Mouse (Mus musculus) forebrain, embryonic 12.5 days (tissue): ENCODE data around the gene Gm45021. TPM values are rescaled to one million over a fixed set of nuclear protein-coding genes. Genes with fewer than 3 reads are reported as not detected.
A peak's percentile ranks its signal among the peaks of the same experiment; 100 is the strongest.

Experiments used
- ATAC-seq: fragments of 200-750 bp; cut with Nextera tagmentation; 2 replicates; pipeline ENCODE4 v1.8.0; 2017; ENCODE audit warnings: moderate TSS enrichment; ENCODE audit not compliant: low FRiP score
- H3K27ac ChIP-seq: fragments of 300-500 bp; sonication (generic); 2 replicates; pipeline ENCODE4 v1.5.1; 2016; ENCODE audit warnings: mild to moderate bottlenecking
- H3K27me3 ChIP-seq: fragments of 300-500 bp; sonication (generic); 2 replicates; pipeline ENCODE4 v1.6.1; 2016; ENCODE audit warnings: mild to moderate bottlenecking
- H3K36me3 ChIP-seq: fragments of 300-500 bp; sonication (generic); replicated peaks from 2 replicates; pipeline ENCODE4 v1.6.1; 2016; ENCODE audit warnings: mild to moderate bottlenecking
- H3K4me1 ChIP-seq: fragments of 300-500 bp; sonication (generic); 2 replicates; pipeline ENCODE4 v1.6.1; 2016
- H3K4me2 ChIP-seq: fragments of 300-500 bp; sonication (generic); 2 replicates; pipeline ENCODE4 v1.6.1; 2016; ENCODE audit warnings: mild to moderate bottlenecking, moderate library complexity
- H3K4me3 ChIP-seq: fragments of 300-500 bp; sonication (generic); replicated peaks from 2 replicates; pipeline ENCODE4 v1.5.1; 2016; ENCODE audit warnings: mild to moderate bottlenecking
- H3K9ac ChIP-seq: fragments of 300-500 bp; sonication (generic); 2 replicates; pipeline ENCODE4 v1.6.1; 2016; ENCODE audit warnings: mild to moderate bottlenecking
- H3K9me3 ChIP-seq: fragments of 300-500 bp; sonication (generic); 2 replicates; pipeline ENCODE4 v1.6.1; 2016
- WGBS: fragments of 180-500 bp; shearing (Covaris S2); methylation state at CpG from one replicate; pipeline ENCODE4 v1.1.7; 2016; 5-methylcytosine and 5-hydroxymethylcytosine counted together
- polyA plus RNA-seq: library from polyadenylated mRNA; unstranded; fragments of >200 nt; fragmentation: Nextera tagmentation; extraction: Ambion mirVana; gene quantifications from 2 replicates; pipeline ENCODE4 v1.2.1, GENCODE M21; 2016

Gene Gm45021
- not detected in 2 replicates for polyA plus RNA-seq

DNA sequence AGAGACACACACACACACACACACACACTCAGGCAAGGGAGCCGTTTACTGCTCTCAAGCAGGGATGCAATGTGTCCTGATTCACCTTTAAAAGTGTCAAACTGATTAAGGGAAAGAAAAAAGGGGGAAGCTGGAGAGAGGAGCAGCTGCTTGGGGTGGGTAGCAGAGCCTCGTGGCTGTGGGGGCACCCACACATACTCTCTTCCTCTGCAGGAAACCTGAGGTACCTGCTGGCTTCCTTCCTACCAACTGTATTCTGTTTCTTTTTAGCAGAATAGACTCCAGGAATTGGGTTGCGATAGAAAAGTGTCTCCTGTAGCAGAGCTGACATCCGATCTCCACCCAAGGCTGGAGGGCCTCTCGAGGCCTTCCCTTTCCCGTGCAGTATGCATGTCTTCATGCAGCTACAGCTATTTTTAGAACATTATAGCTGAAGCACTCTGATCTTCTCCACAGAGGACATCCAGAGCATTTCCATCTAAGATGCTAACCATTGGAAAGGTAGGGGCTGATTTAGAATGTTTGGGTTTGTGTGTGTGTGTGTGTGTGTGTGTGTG, at the start of gene Gm45021:
Gm45021 (plus strand) TSS at position 417 of the 557 bp plus-strand sequence.
- 78% methylated on average over 6 of the region's 6 CpGs for WGBS
- no peaks in the 10 kb centered on the region for H3K27me3 ChIP-seq
- peaks cover 7% of the 10 kb centered on the region for H3K4me1 ChIP-seq
- H3K36me3 ChIP-seq: no peaks in the 10 kb centered on the region
- H3K9me3 ChIP-seq: no peaks in the 10 kb centered on the region
- no peak within 1 kb of the TSS for H3K4me2 ChIP-seq
- H3K27ac ChIP-seq: no peak within 1 kb of the TSS
- H3K4me3 ChIP-seq: no peak within 1 kb of the TSS
- H3K9ac ChIP-seq: no peak within 1 kb of the TSS
- no peak for ATAC-seq

DNA sequence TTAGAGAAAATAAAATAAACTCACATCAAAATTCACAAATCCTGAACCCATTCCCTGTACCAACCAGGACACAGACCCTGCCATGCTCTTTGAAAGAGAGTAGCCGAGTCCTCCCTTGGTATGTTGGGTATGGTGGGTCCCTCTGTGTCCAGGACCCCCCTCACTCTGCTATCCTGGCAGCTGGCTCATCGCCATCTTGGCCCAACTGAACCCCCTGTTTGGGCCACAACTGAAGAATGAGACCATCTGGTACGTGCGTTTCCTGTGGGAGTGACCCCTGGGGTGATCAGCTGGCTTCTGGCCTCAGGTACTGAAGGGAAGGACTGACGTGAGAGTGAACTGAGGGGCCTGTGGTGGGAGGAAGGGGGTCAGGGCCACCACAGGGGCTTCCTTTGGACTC, 49.5 kb upstream of the Gm45021 start:
- WGBS: 76% methylated on average over 5 of the region's 5 CpGs
- H3K4me2 ChIP-seq: no peak overlapping the region
- H3K36me3 ChIP-seq: peaks cover 22% of the 10 kb centered on the region
- ATAC-seq: no peak
- H3K4me1 ChIP-seq: peaks cover 23% of the 10 kb centered on the region
- no peak overlapping the region for H3K9ac ChIP-seq
- H3K27ac ChIP-seq: no peak overlapping the region
- H3K9me3 ChIP-seq: no peaks in the 10 kb centered on the region
- H3K27me3 ChIP-seq: no peaks in the 10 kb centered on the region
- no peak overlapping the region for H3K4me3 ChIP-seq

DNA sequence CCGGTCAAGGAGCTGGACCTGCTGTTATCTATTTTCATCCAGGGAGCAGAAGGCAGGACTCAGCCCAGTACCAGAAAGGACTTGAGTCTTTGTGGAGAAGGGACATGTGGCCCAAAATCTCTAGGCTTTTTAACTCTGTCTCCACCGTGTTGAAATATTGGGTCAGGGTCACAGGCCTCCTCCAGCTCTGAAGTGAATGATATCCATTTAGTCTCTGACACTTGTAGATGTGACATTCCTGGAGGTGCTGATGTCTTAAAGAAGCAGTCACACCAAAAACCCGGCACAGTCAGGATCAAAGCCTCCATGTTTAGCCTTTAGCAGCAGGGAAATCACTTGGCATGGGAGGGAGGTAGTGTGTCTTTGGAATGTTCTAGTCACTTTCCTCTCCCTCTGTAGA, 48.7 kb upstream of the Gm45021 start:
- no peak overlapping the region for H3K4me2 ChIP-seq
- no peak overlapping the region for H3K4me3 ChIP-seq
- ATAC-seq: no peak
- peaks cover 23% of the 10 kb centered on the region for H3K4me1 ChIP-seq
- no peak overlapping the region for H3K9ac ChIP-seq
- WGBS: 82% methylated on average over 3 of the region's 3 CpGs
- peaks cover 22% of the 10 kb centered on the region for H3K36me3 ChIP-seq
- H3K27me3 ChIP-seq: no peaks in the 10 kb centered on the region
- H3K27ac ChIP-seq: no peak overlapping the region
- no peaks in the 10 kb centered on the region for H3K9me3 ChIP-seq

- H3K9me3 ChIP-seq: no peaks in the 10 kb centered on the region
- H3K9ac ChIP-seq: no peak overlapping the region
- peaks cover 22% of the 10 kb centered on the region for H3K36me3 ChIP-seq
- no peak for ATAC-seq
- H3K4me3 ChIP-seq: no peak overlapping the region
- WGBS: 69% methylated on average over 7 of the region's 7 CpGs
- H3K4me2 ChIP-seq: no peak overlapping the region
- H3K27ac ChIP-seq: no peak overlapping the region
- H3K4me1 ChIP-seq: peaks cover 20% of the 10 kb centered on the region
- H3K27me3 ChIP-seq: no peaks in the 10 kb centered on the region
These were observed 47.6 kb upstream of the Gm45021 start for GRCm38 (mm10) chr6:48541560-48542450.

DNA sequence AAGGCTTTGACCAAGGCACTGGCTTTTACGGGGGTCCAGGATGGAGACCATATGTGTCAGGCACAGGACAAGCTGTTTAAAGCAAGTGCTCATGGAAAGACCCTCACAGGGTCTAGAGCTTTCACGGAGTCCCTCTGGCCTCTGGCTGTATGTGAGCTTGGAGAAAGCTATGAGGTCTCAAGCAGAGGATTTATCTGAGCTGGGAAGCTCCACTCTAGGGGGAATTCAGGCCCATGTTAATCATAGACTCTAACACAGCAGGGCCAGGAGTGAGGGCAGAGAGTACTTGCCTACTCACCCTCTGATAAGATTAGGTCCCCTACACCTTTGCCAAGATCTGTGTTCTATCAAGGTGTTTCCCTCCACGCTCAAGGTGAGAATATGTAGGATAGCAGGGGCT, 46.8 kb upstream of the Gm45021 start:
- H3K9me3 ChIP-seq: no peaks in the 10 kb centered on the region
- H3K27me3 ChIP-seq: no peaks in the 10 kb centered on the region
- no peak overlapping the region for H3K9ac ChIP-seq
- H3K36me3 ChIP-seq: peaks cover 22% of the 10 kb centered on the region
- H3K4me2 ChIP-seq: no peak overlapping the region
- no peak overlapping the region for H3K27ac ChIP-seq
- no peak for ATAC-seq
- peaks cover 16% of the 10 kb centered on the region for H3K4me1 ChIP-seq
- WGBS: 89% methylated on average over 3 of the region's 3 CpGs
- no peak overlapping the region for H3K4me3 ChIP-seq

DNA sequence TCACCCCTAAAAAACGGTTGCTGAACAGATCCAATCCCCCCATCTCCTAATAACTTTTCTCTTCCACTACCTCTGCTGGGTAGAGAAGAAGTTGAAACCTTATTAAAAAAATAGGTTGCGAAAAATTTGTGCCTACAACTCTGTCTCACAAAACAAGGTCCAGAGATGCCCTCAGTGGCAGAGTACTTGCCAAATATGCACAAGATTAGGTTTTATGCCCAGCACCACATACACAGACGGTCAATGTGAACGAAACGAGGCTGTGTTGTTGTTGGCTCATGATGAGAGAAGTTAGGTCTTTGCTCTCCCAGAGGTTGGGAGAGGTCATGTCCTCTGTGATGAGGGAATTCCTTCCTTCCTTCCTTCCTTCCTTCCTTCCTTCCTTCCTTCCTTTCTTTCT, 44.2 kb upstream of the Gm45021 start:
- no peak overlapping the region for H3K9ac ChIP-seq

GRCm38 (mm10) chr6:48546271-48546670, 43.1 kb upstream of the Gm45021 start:
- Histone ChIP-seq H3K9me3 (no peaks in the 10 kb centered on the region), H3K36me3 (peaks cover 9% of the 10 kb centered on the region), H3K27ac (no peak overlapping the region), H3K4me1 (no peaks in the 10 kb centered on the region), H3K4me3 (no peak overlapping the region), H3K9ac (no peak overlapping the region), H3K4me2 (no peak overlapping the region), H3K27me3 (no peaks in the 10 kb centered on the region)
- no peak for ATAC-seq
- WGBS: 74% methylated on average over 1 of the region's 1 CpGs

More for the DNA sequence above, 44.2 kb upstream of the Gm45021 start:
- Histone ChIP-seq H3K36me3 (peaks cover 17% of the 10 kb centered on the region), H3K27me3 (no peaks in the 10 kb centered on the region), H3K27ac (no peak overlapping the region), H3K4me2 (no peak overlapping the region), H3K4me1 (no peaks in the 10 kb centered on the region), H3K9me3 (no peaks in the 10 kb centered on the region), H3K4me3 (no peak overlapping the region)
- no peak for ATAC-seq
- 84% methylated on average over 5 of the region's 5 CpGs for WGBS

DNA sequence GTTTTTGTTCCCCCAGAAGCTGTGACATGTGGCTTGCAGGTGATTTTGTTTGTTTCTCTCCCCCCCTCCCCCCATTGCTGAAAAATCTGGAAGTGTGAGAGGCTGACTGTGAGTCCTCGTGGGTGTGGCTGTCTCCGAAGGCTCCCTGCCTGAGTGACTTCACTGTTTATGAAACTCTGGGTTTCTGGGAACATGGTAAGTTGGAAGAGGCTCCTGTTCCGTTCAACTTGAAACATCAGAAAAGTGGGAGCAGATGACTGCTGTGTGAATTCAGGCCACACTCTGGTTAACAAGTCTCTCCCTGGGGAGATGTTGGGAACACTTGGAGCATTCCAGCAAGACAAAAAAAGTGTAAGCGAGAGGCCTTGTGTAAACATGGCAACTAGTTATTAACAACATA, 42.6 kb upstream of the Gm45021 start:
- WGBS: 76% methylated on average over 4 of the region's 4 CpGs
- ATAC-seq: no peak
- Histone ChIP-seq H3K36me3 (peaks cover 8% of the 10 kb centered on the region), H3K9ac (no peak overlapping the region), H3K27ac (no peak overlapping the region), H3K9me3 (no peaks in the 10 kb centered on the region), H3K4me2 (no peak overlapping the region), H3K27me3 (no peaks in the 10 kb centered on the region), H3K4me3 (no peak overlapping the region), H3K4me1 (no peaks in the 10 kb centered on the region)

DNA sequence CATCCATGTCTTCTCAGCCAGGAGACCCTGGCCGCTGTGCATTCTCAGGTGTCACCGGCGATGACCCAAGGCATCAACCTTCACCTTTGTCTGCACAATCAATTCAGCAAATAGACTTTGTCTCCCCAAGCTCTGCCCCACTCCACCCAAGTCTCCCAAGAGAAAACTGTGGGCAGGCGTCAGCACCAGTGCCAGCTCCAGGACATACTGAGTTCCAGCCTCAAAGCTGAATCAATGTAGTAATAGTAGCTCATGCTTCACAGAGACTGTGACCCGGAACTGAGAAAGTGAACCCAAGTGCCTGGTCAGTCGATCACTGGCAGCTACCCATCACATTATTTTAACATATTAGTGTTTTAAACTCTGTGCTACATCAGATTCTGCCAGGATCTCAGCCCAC, 41.1 kb upstream of the Gm45021 start:
- Histone ChIP-seq H3K27me3 (no peaks in the 10 kb centered on the region), H3K9ac (no peak overlapping the region), H3K36me3 (no peaks in the 10 kb centered on the region), H3K4me1 (no peaks in the 10 kb centered on the region), H3K9me3 (no peaks in the 10 kb centered on the region), H3K4me3 (no peak overlapping the region), H3K4me2 (no peak overlapping the region), H3K27ac (no peak overlapping the region)
- 86% methylated on average over 6 of the region's 6 CpGs for WGBS
- ATAC-seq: no peak

DNA sequence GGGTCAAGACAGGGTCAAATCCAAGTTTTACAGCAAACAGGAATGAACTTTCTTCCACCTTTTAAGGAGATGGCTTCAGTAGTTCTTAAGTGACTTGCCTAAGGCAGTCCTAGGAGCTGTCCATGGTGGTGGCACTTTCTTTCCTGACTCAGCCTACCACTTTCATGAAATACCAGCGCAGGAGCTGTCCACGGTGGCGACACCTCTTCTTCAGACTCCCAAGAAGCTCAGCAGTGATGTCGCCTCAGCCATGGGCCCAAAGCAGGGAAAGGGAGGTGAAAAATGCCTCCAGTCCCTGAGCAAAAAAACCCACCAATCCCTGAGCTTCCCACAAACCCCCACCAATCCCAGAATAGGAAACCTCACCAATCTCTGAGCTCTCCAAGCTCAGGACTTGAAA, 36.5 kb upstream of the Gm45021 start:
- H3K27me3 ChIP-seq: no peaks in the 10 kb centered on the region
- H3K36me3 ChIP-seq: peaks cover 9% of the 10 kb centered on the region
- H3K4me2 ChIP-seq: no peak overlapping the region
- H3K4me3 ChIP-seq: no peak overlapping the region
- no peak overlapping the region for H3K9ac ChIP-seq
- H3K27ac ChIP-seq: no peak overlapping the region
- 67% methylated on average over 4 of the region's 4 CpGs for WGBS
- no peaks in the 10 kb centered on the region for H3K9me3 ChIP-seq
- H3K4me1 ChIP-seq: peaks cover 16% of the 10 kb centered on the region
- no peak for ATAC-seq

GRCm38 (mm10) chr6:48553819-48554218, 35.6 kb upstream of the Gm45021 start:
- peak overlapping the region; percentile 62 for H3K9ac ChIP-seq
- peaks cover 13% of the 10 kb centered on the region for H3K36me3 ChIP-seq
- H3K9me3 ChIP-seq: no peaks in the 10 kb centered on the region
- H3K4me3 ChIP-seq: peak overlapping the region; percentile 50
- 78% methylated on average over 4 of the region's 4 CpGs for WGBS
- peak overlapping the region; percentile 97 for H3K27ac ChIP-seq
- ATAC-seq: 0 out of 2 replicates have a peak, but pooled peaks have one; percentile 8
- H3K27me3 ChIP-seq: no peaks in the 10 kb centered on the region
- peaks cover 16% of the 10 kb centered on the region for H3K4me1 ChIP-seq
- peak overlapping the region; percentile 70 for H3K4me2 ChIP-seq

- no peaks in the 10 kb centered on the region for H3K9me3 ChIP-seq
- ATAC-seq: peak; percentile 95
- WGBS: under 1% methylated on average over 39 of the region's 39 CpGs
These were observed 34.9 kb upstream of the Gm45021 start, which contains the start of gene Lrrc61 for GRCm38 (mm10) chr6:48554280-48555103. Gene Lrrc61 (plus strand): TSS chr6:48554796.

More at GRCm38 (mm10) chr6:48554280-48555103, 34.9 kb upstream of the Gm45021 start, which contains the start of gene Lrrc61:
- Histone ChIP-seq H3K4me1 (peaks cover 16% of the 10 kb centered on the region), H3K4me3 (peak within 1 kb of the TSS; percentile 50), H3K4me2 (peak within 1 kb of the TSS; percentile 70), H3K9ac (peak within 1 kb of the TSS; percentile 62), H3K36me3 (peaks cover 18% of the 10 kb centered on the region), H3K27me3 (no peaks in the 10 kb centered on the region), H3K27ac (peak within 1 kb of the TSS; percentile 97)
